Mouse (Mus musculus): ENCODE data around the gene Tmem95. TPM values are rescaled to one million over a fixed set of nuclear protein-coding genes. Genes with fewer than 3 reads are reported as not detected.
"Not testable (repeated sequence)": the region's sequence is repeated elsewhere in the genome, so short reads cannot be mapped to it uniquely, and the experiment has no call there.

Tmem95 gene
- polyA plus RNA-seq, 1 experiment: not detected

DNA sequence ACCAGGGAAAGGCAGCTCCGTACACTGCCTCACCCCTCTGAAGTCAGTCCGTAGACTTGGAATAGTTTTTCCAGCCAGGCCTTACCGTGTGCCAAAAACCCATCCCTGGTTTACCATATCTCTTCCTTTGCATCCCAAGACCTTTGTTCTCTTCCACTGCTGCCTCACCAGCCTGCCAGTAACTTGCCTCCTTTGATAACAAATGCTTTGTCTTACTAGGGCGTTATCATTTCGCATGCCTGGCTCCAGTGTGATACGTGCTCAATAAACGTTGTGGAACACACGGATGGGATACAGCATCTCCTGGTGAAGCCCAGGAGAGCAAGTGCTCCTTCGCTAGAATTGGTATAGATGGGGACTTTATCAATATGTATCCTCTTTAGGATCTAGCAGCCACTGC is 10.5 kb downstream of the Tmem95 start:
- Histone ChIP-seq H3K79me2 (ENCODE audit: control insufficient read depth, insufficient read depth) (no peaks in the 10 kb centered on the region), H3ac (ENCODE audit: control insufficient read depth, insufficient read length, low read depth) (no peak overlapping the region), H3K79me3 (ENCODE audit: low read depth) (no peaks in the 10 kb centered on the region), H3K4me3 (ENCODE audit: insufficient read depth, poor library complexity, severe bottlenecking) (no peak overlapping the region), H3K36me3 (ENCODE audit: control insufficient read depth, insufficient read depth) (no peaks in the 10 kb centered on the region), H3K27me3 (ENCODE audit: control insufficient read depth, insufficient read depth, insufficient read length) (peaks cover 10% of the 10 kb centered on the region)
- TF ChIP-seq FOSL1 (IDR thresholded peaks at IDR 0.05; ENCODE audit: insufficient read depth, low read length, poor library complexity, severe bottlenecking) (no peak), MAX (IDR thresholded peaks at IDR 0.05) (no peak), CEBPB (IDR thresholded peaks at IDR 0.05; ENCODE audit: low read depth) (no peak), CTCF (IDR thresholded peaks at IDR 0.05; ENCODE audit: control insufficient read depth, insufficient read depth, insufficient read length) (no peak)

- H3ac ChIP-seq (ENCODE audit: control insufficient read depth, insufficient read length, low read depth): no peak overlapping the region
- no peak for TF ChIP-seq USF1 (IDR thresholded peaks at IDR 0.05; ENCODE audit: low read depth)
- no peak for TF ChIP-seq MYOG (IDR thresholded peaks at IDR 0.05; ENCODE audit: control insufficient read depth, extremely low read depth, insufficient read length)
- no peak for TF ChIP-seq CTCF (IDR thresholded peaks at IDR 0.05; ENCODE audit: control insufficient read depth, insufficient read depth, insufficient read length)
- TF ChIP-seq CEBPB (IDR thresholded peaks at IDR 0.05; ENCODE audit: low read depth): no peak
- no peak for TF ChIP-seq MAX (IDR thresholded peaks at IDR 0.05)
- TF ChIP-seq MYOD1 (IDR thresholded peaks at IDR 0.05; ENCODE audit: control insufficient read depth, insufficient read length, low read depth): no peak
- TF ChIP-seq FOSL1 (IDR thresholded peaks at IDR 0.05; ENCODE audit: insufficient read depth, low read length, poor library complexity, severe bottlenecking): no peak
- no peaks in the 10 kb centered on the region for H3K79me2 ChIP-seq (ENCODE audit: control insufficient read depth, insufficient read depth)
- H3K27me3 ChIP-seq (ENCODE audit: control insufficient read depth, insufficient read depth, insufficient read length): peaks cover 10% of the 10 kb centered on the region
- no peak overlapping the region for H3K4me3 ChIP-seq (ENCODE audit: insufficient read depth, poor library complexity, severe bottlenecking)
- H3K36me3 ChIP-seq (ENCODE audit: control insufficient read depth, insufficient read depth): no peaks in the 10 kb centered on the region
- H3K79me3 ChIP-seq (ENCODE audit: low read depth): no peaks in the 10 kb centered on the region
These were observed 12.3 kb downstream of the Tmem95 start for GRCm38 (mm10) chr11:69865561-69865960.

- TF ChIP-seq MAX (IDR thresholded peaks at IDR 0.05) (no peak), CEBPB (IDR thresholded peaks at IDR 0.05; ENCODE audit: low read depth) (no peak), CTCF (IDR thresholded peaks at IDR 0.05; ENCODE audit: control insufficient read depth, insufficient read depth, insufficient read length) (no peak), MYOG (IDR thresholded peaks at IDR 0.05; ENCODE audit: control insufficient read depth, extremely low read depth, insufficient read length) (no peak), FOSL1 (IDR thresholded peaks at IDR 0.05; ENCODE audit: insufficient read depth, low read length, poor library complexity, severe bottlenecking) (no peak), MYOD1 (IDR thresholded peaks at IDR 0.05; ENCODE audit: control insufficient read depth, insufficient read length, low read depth) (no peak), USF1 (IDR thresholded peaks at IDR 0.05; ENCODE audit: low read depth) (no peak)
- no peaks in the 10 kb centered on the region for H3K79me3 ChIP-seq (ENCODE audit: low read depth)
- H3K4me3 ChIP-seq (ENCODE audit: insufficient read depth, poor library complexity, severe bottlenecking): no peak overlapping the region
- peaks cover 10% of the 10 kb centered on the region for H3K27me3 ChIP-seq (ENCODE audit: control insufficient read depth, insufficient read depth, insufficient read length)
- no peak overlapping the region for H3ac ChIP-seq (ENCODE audit: control insufficient read depth, insufficient read length, low read depth)
- no peaks in the 10 kb centered on the region for H3K79me2 ChIP-seq (ENCODE audit: control insufficient read depth, insufficient read depth)
- H3K36me3 ChIP-seq (ENCODE audit: control insufficient read depth, insufficient read depth): no peaks in the 10 kb centered on the region
These were observed 13.5 kb downstream of the Tmem95 start for GRCm38 (mm10) chr11:69864138-69864860.

DNA sequence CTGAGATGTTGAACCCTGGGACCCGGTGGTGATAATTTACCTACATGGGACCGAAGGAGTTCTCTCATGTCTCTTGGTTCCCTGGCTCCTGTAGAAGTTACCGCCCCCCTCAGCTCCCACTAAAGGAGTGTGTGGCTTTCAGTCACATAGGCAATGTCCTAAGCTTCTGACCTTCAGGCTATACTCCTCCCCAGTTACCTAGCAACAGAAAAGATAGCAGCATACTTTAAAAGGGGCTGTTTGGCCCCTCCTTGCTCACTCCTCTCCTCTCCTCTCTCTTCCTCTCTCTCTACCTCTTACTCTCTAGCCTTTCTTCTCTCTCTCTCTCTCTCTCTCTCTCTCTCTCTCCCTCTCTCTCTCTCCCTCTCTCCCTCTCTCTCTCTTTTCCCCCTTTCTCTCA is 14.1 kb downstream of the Tmem95 start:
- H3K79me3 ChIP-seq (ENCODE audit: low read depth); H3K4me3 ChIP-seq (ENCODE audit: insufficient read depth, poor library complexity, severe bottlenecking); H3K27me3 ChIP-seq (ENCODE audit: control insufficient read depth, insufficient read depth, insufficient read length); H3K36me3 ChIP-seq (ENCODE audit: control insufficient read depth, insufficient read depth); H3K79me2 ChIP-seq (ENCODE audit: control insufficient read depth, insufficient read depth); H3ac ChIP-seq (ENCODE audit: control insufficient read depth, insufficient read length, low read depth): not testable (repeated sequence)

DNA sequence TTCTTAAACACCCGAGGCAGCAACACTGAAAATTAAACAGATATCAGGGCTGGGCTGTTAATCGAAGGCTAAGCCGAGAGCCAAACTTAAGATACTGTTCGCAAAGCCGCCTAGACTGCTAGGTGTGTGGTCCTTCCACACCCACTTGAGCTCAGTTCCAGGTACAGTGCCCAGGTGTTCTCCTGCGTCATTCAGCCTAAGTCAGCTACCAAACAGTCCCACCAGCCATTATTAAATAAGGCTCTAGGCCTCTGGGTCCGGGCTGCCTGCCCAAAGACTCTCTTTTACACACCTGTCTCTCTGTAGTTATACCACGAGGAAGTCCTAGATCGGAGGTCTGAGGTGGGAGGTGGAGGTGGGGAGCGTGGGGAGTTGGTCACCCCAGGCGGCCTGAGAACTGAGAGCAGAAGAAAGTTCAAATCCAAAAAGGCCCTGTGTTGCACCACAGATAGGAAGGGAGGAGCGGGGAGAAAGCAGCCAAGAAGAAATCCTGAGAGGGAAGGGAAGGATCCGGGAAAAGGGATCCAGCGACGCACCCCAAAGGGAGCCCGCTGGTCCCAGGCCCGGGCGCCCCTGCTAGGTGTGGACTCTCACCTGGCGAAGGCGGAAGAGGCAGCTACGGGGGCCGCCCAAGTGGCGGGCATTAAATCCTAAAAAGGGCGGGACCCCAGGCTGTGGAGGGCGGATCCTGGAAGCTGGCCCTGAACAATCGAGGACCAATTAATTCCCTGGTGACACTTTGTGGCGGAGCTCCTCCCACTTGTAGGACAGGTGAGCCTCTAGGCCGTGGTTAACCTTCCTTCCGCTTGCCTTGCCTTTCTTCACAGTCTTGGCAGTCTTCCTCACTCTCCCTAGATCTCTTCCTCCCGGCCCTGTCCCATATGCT is 19.5 kb downstream of the Tmem95 start, which contains the start of gene Tnk1:
Gene Tnk1 (minus strand): TSS at position 618 of the 886 bp plus-strand sequence.
- H3ac ChIP-seq (ENCODE audit: control insufficient read depth, insufficient read length, low read depth): no peak within 1 kb of the TSS
- H3K27me3 ChIP-seq (ENCODE audit: control insufficient read depth, insufficient read depth, insufficient read length): peaks cover 8% of the 10 kb centered on the region
- no peaks in the 10 kb centered on the region for H3K36me3 ChIP-seq (ENCODE audit: control insufficient read depth, insufficient read depth)
- H3K79me2 ChIP-seq (ENCODE audit: control insufficient read depth, insufficient read depth): no peaks in the 10 kb centered on the region
- no peak for TF ChIP-seq USF1 (IDR thresholded peaks at IDR 0.05; ENCODE audit: low read depth)
- TF ChIP-seq MYOD1 (IDR thresholded peaks at IDR 0.05; ENCODE audit: control insufficient read depth, insufficient read length, low read depth): no peak
- no peak for TF ChIP-seq CEBPB (IDR thresholded peaks at IDR 0.05; ENCODE audit: low read depth)
- H3K79me3 ChIP-seq (ENCODE audit: low read depth): no peaks in the 10 kb centered on the region
- H3K4me3 ChIP-seq (ENCODE audit: insufficient read depth, poor library complexity, severe bottlenecking): no peak within 1 kb of the TSS

- H3ac ChIP-seq (ENCODE audit: control insufficient read depth, insufficient read length, low read depth): no peak overlapping the region
- no peaks in the 10 kb centered on the region for H3K79me3 ChIP-seq (ENCODE audit: low read depth)
- peaks cover 8% of the 10 kb centered on the region for H3K27me3 ChIP-seq (ENCODE audit: control insufficient read depth, insufficient read depth, insufficient read length)
- H3K79me2 ChIP-seq (ENCODE audit: control insufficient read depth, insufficient read depth): no peaks in the 10 kb centered on the region
- no peak overlapping the region for H3K4me3 ChIP-seq (ENCODE audit: insufficient read depth, poor library complexity, severe bottlenecking)
- TF ChIP-seq CTCF (IDR thresholded peaks at IDR 0.05; ENCODE audit: control insufficient read depth, insufficient read depth, insufficient read length) (peak; percentile 53), MAX (IDR thresholded peaks at IDR 0.05) (no peak), CEBPB (IDR thresholded peaks at IDR 0.05; ENCODE audit: low read depth) (no peak)
- peaks cover 15% of the 10 kb centered on the region for H3K36me3 ChIP-seq (ENCODE audit: control insufficient read depth, insufficient read depth)
These were observed 22.5 kb downstream of the Tmem95 start for GRCm38 (mm10) chr11:69855347-69855746.
